ENCODE assay signal across 13 mouse cellular contexts in the genomic region with DNA sequence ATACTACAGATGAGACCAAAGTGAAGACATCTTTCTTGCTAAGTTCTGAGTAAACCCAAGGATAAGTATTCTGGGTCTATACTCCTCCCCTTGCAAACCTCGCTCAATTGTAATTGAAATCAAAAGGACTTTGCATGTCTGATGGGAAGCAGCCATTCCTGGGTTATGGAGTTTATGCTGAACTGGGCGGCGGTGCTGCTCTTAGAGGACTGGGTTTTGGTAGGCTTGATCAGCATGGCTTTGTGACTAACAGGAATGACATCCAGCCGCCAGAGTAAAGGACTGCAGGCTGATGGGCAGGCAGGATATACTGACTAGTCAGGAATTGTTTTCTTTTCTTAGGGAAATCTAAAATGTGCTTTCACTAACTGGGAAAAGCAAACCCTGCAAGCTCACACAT.
"Had no signal": no experiment of that assay in that cellular context is flagged by ENCODE, and none has a peak within 500 bp of the region (broad histone marks: within the 10 kb centered on the region; RNA-seq: fewer than 3 reads in every experiment).

No protein-coding gene starts in this region.

- DNase-seq: kidney, adult 9 months; kidney, postnatal 25 days; layer of hippocampus, adult 9-11 months; layer of hippocampus, postnatal 36 days; liver, embryonic 13.5 days; lung, adult 2 months; midbrain, embryonic 14.5 days; right cerebral cortex, adult 18-20 months; right cerebral cortex, postnatal 14 days; right cerebral cortex, postnatal 4 days; thymus, adult 2 months; thymus, postnatal 14 days; thymus, postnatal 4 days had no signal
